Mouse (Mus musculus): ENCODE data around the gene Kif2a.

- TF ChIP-seq CTCF (IDR thresholded peaks at IDR 0.05; ENCODE audit: control insufficient read depth, insufficient read depth, insufficient read length) (no peak), MAX (IDR thresholded peaks at IDR 0.05) (no peak), MYOG (IDR thresholded peaks at IDR 0.05; ENCODE audit: control insufficient read depth, extremely low read depth, insufficient read length) (no peak), CEBPB (IDR thresholded peaks at IDR 0.05; ENCODE audit: low read depth) (no peak), USF1 (IDR thresholded peaks at IDR 0.05; ENCODE audit: low read depth) (no peak)
These were observed 22.3 kb upstream of the Kif2a start for GRCm38 (mm10) chr13:107044229-107044628.

Data from C2C12 (cell line).